Mouse (Mus musculus): ENCODE results near the gene Gm16503.

GRCm38 (mm10) chr4:147586511-147587473, 46.8 kb downstream of the Gm16503 start:
- TF ChIP-seq MYOG (IDR thresholded peaks at IDR 0.05; ENCODE audit: control insufficient read depth, extremely low read depth, insufficient read length) (no peak), CTCF (IDR thresholded peaks at IDR 0.05; ENCODE audit: control insufficient read depth, insufficient read depth, insufficient read length) (no peak), USF1 (IDR thresholded peaks at IDR 0.05; ENCODE audit: low read depth) (no peak), MAX (IDR thresholded peaks at IDR 0.05) (no peak), MYOD1 (IDR thresholded peaks at IDR 0.05; ENCODE audit: control insufficient read depth, insufficient read length, low read depth) (no peak), CEBPB (IDR thresholded peaks at IDR 0.05; ENCODE audit: low read depth) (no peak), FOSL1 (IDR thresholded peaks at IDR 0.05; ENCODE audit: insufficient read depth, low read length, poor library complexity, severe bottlenecking) (no peak)
